Mouse (Mus musculus) thymus, adult 2 months (tissue): ENCODE data around the gene Dnajc13.

Experiments
- CTCF ChIP-seq: fragments of 200-500 bp; IDR thresholded peaks from 2 replicates; pipeline ENCODE4 v1.5.1; 2012; ENCODE audit warnings: mild to moderate bottlenecking, control low read depth, low read length, moderate library complexity, borderline replicate concordance; ENCODE audit not compliant: control insufficient read depth, poor library complexity, insufficient read depth; ENCODE audit errors: extremely low read depth
- POLR2A ChIP-seq: fragments of 200-500 bp; IDR thresholded peaks from 2 replicates; pipeline ENCODE4 v1.6.1; 2012; ENCODE audit warnings: mild to moderate bottlenecking, low read length, control low read depth, moderate library complexity; ENCODE audit not compliant: control insufficient read depth, poor library complexity, insufficient read depth; ENCODE audit errors: extremely low read depth

GRCm38 (mm10) chr9:104155100-104155715 is 107.5 kb downstream of the Dnajc13 start:
- TF ChIP-seq POLR2A (no peak), CTCF (no peak)
